Mouse (Mus musculus) liver, embryonic 14.5 days (tissue): Measurements from ENCODE around the gene Tmem88. TPM values are rescaled to one million over a fixed set of nuclear protein-coding genes. Genes with fewer than 3 reads are reported as not detected.

Source experiments
- ATAC-seq: fragments of 200-750 bp; cut with Nextera tagmentation; 2 replicates; pipeline ENCODE4 v1.8.0; 2017; ENCODE audit warnings: moderate number of reproducible peaks, mild to moderate bottlenecking, moderate library complexity; ENCODE audit not compliant: insufficient read depth
- DNase-seq, 3 experiments: peaks; one replicate each; pipeline ENCODE4 v3.0.0-alpha.2; 2012 to 2013; ENCODE audit warnings: low read depth in 3 of 3, low spot score in 3 of 3
- H3K27ac ChIP-seq: fragments of 300-500 bp; sonication (generic); 2 replicates; pipeline ENCODE4 v1.5.1; 2014; ENCODE audit warnings: moderate library complexity, mild to moderate bottlenecking, control low read depth, inconsistent platforms
- H3K27me3 ChIP-seq: fragments of 300-500 bp; sonication (generic); 2 replicates; pipeline ENCODE4 v1.6.1; 2014; ENCODE audit warnings: mild to moderate bottlenecking, low read length, moderate library complexity; ENCODE audit not compliant: control insufficient read depth, insufficient read depth
- H3K36me3 ChIP-seq: fragments of 300-500 bp; sonication (generic); replicated peaks from 2 replicates; pipeline ENCODE4 v1.6.1; 2014; ENCODE audit warnings: low read depth; ENCODE audit not compliant: control insufficient read depth, insufficient read depth
- H3K4me1 ChIP-seq, 2 experiments: fragments of 200-500 bp in 1 of 2; fragments of 300-500 bp in 1 of 2; sonication (generic) in 1 of 2; replicated peaks; 2 replicates each; pipeline ENCODE4 v1.6.1; 2012 to 2014; ENCODE audit warnings: antibody characterized with exemption in 1 of 2, inconsistent platforms in 1 of 2, low read length in 1 of 2; ENCODE audit not compliant: control insufficient read depth in 2 of 2, insufficient read depth in 2 of 2
- H3K4me2 ChIP-seq: fragments of 300-500 bp; sonication (generic); 2 replicates; pipeline ENCODE4 v1.6.1; 2014; ENCODE audit warnings: low read depth, mild to moderate bottlenecking, control low read depth, moderate library complexity
- H3K4me3 ChIP-seq, 2 experiments: fragments of 200-500 bp in 1 of 2; fragments of 300-500 bp in 1 of 2; sonication (generic) in 1 of 2; 2 replicates each; pipeline ENCODE4 v1.5.1; 2012 to 2014; ENCODE audit warnings: low read depth in 2 of 2, low read length in 2 of 2, mild to moderate bottlenecking in 2 of 2, control low read depth in 1 of 2, inconsistent platforms in 1 of 2, moderate library complexity in 1 of 2; ENCODE audit not compliant: insufficient read depth in 1 of 2
- H3K9ac ChIP-seq: fragments of 300-500 bp; sonication (generic); replicated peaks from 2 replicates; pipeline ENCODE4 v1.6.1; 2014; ENCODE audit warnings: mild to moderate bottlenecking, control low read depth, moderate library complexity
- H3K9me3 ChIP-seq: fragments of 300-500 bp; sonication (generic); 2 replicates; pipeline ENCODE4 v1.6.1; 2016; ENCODE audit warnings: low read length, mixed read lengths; ENCODE audit not compliant: control insufficient read depth
- CTCF ChIP-seq: IDR thresholded peaks from 2 replicates; pipeline ENCODE4 v1.5.1; 2016; ENCODE audit warnings: antibody characterized with exemption, low read depth, control low read depth
- EP300 ChIP-seq: IDR thresholded peaks from 2 replicates; pipeline ENCODE4 v1.6.1; 2016; ENCODE audit warnings: antibody characterized with exemption, low read depth
- WGBS: fragments of 180-500 bp; shearing (Covaris S2); extraction: QIAGEN DNeasy Blood & Tissue Kit; methylation state at CpG from one replicate; pipeline ENCODE4 v1.1.7; 2014; ENCODE audit not compliant: insufficient replicate concordance; 5-methylcytosine and 5-hydroxymethylcytosine counted together
- polyA plus RNA-seq, 2 experiments: library from polyadenylated mRNA; depleted of rRNA in 1 of 2; stranded (reverse) in 1 of 2; unstranded in 1 of 2; fragments of >200 nt; fragmentation: Nextera tagmentation in 1 of 2; extraction: Ambion mirVana in 1 of 2; gene quantifications; 2 replicates each; pipeline versions ENCODE4 v1.2.1 to v1.2.3; 2012 to 2014

The Tmem88 gene
- polyA plus RNA-seq, 2 experiments, result 3.7 to 4.6 TPM

DNA sequence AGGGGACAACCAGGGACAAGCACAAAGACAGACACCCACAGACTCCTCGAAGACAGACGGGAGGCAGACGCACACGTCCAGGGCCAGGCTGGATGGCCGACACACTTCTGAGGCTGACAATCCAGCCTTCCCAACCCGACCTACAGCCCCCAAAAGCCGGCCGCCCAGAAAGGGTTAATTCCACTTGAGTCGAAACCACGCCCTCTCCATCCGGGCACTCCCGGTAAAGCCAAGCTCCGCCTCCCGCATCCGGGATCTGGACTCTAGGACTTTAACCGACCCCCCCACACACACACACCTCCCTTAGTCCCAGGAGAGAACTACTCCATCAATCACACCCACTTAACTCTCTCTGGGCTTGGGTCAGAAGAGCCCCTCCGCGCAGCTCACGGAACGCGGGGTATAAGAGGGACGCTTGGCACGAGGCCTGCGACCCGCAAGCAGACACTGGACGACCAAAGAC, 13.1 kb upstream of the Tmem88 start:
- TF ChIP-seq EP300 (no peak), CTCF (no peak)
- DNase-seq, result peak; percentile 86 to 89 (median 87)
- Histone ChIP-seq H3K4me1 (peaks cover 8 to 32% of the 10 kb centered on the region in 2 experiments), H3K4me3 (peak overlapping the region; percentile 62 to 94), H3K4me2 (peak overlapping the region; percentile 100), H3K27ac (peak overlapping the region; percentile 82), H3K9ac (peak overlapping the region; percentile 68), H3K9me3 (no peaks in the 10 kb centered on the region), H3K27me3 (no peaks in the 10 kb centered on the region), H3K36me3 (peaks cover 1% of the 10 kb centered on the region)
- ATAC-seq, result peak; percentile 47
- under 1% methylated on average over 26 of the region's 26 CpGs for WGBS

DNA sequence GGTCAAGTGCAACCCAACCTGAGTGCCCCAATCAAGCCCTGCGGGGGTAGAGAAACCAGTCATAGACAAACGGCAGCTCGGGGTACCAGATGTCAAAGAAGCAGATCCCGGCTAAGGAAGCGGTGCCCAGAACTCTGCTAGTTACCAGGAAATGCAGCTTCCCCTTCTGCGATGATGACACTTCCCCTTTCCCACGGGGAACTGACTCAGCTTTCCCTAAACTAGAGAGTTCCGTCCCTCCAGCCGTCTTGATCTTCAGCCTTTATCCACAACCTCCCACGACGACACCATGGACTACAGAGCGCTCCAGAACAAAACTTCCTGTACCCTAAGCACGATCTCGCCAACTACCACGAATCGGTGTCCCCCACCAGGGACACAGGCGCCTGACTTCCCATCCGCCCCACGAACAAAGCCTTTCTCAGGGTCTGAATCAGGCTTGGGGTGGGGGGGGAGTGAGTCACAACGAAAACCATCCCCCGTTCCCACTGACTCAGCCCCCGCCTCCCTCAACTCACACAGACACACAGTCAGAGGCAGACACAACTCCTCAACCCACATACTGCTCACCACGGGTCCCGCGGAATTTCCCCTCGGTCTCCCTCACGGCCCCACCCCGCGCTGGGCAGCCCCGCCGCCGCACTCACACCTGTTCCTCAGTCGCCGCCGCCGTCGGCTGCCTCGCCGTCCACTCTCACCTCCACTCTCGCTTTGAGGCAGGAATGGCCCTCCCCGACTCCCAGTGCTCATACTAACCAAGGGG, 12.5 kb upstream of the Tmem88 start:
- no peaks in the 10 kb centered on the region for H3K9me3 ChIP-seq
- peak; percentile 2; the same call in 1 of the 2 replicates for ATAC-seq
- peak overlapping the region; percentile 62 to 94 for H3K4me3 ChIP-seq
- peaks cover 8 to 32% of the 10 kb centered on the region in 2 experiments for H3K4me1 ChIP-seq
- H3K4me2 ChIP-seq, result peak overlapping the region; percentile 100
- peak in 1 of 3 experiments; percentile 63 for DNase-seq
- H3K9ac ChIP-seq, result peak overlapping the region; percentile 68
- peaks cover 6% of the 10 kb centered on the region for H3K36me3 ChIP-seq
- H3K27me3 ChIP-seq, result no peaks in the 10 kb centered on the region
- peak overlapping the region; percentile 82 for H3K27ac ChIP-seq
- no peak for TF ChIP-seq CTCF
- no peak for TF ChIP-seq EP300
- under 1% methylated on average over 41 of the region's 41 CpGs for WGBS

DNA sequence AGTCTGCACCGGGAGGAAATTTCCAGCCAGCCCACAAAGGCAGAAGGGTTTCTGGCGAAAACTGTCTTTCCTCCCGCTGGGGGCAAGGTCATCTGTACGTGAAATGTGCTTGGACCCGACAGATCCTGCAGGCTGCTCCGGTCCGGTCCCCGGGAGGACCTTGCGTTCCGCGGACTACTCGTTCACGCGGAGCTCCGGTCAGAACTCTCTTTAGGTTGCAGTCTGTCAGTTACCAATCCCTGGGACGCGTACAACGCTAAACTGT, 11.9 kb upstream of the Tmem88 start:
- Histone ChIP-seq H3K36me3 (peaks cover 9% of the 10 kb centered on the region), H3K27ac (peak overlapping the region; percentile 82), H3K4me3 (peak overlapping the region; percentile 62 to 94), H3K9me3 (no peaks in the 10 kb centered on the region), H3K4me1 (peaks cover 8 to 30% of the 10 kb centered on the region in 2 experiments), H3K4me2 (peak overlapping the region; percentile 100), H3K9ac (peak overlapping the region; percentile 68), H3K27me3 (no peaks in the 10 kb centered on the region)
- TF ChIP-seq CTCF (no peak), EP300 (no peak)
- ATAC-seq (no peak), DNase-seq (no peak)
- WGBS, result under 1% methylated on average over 18 of the region's 18 CpGs

DNA sequence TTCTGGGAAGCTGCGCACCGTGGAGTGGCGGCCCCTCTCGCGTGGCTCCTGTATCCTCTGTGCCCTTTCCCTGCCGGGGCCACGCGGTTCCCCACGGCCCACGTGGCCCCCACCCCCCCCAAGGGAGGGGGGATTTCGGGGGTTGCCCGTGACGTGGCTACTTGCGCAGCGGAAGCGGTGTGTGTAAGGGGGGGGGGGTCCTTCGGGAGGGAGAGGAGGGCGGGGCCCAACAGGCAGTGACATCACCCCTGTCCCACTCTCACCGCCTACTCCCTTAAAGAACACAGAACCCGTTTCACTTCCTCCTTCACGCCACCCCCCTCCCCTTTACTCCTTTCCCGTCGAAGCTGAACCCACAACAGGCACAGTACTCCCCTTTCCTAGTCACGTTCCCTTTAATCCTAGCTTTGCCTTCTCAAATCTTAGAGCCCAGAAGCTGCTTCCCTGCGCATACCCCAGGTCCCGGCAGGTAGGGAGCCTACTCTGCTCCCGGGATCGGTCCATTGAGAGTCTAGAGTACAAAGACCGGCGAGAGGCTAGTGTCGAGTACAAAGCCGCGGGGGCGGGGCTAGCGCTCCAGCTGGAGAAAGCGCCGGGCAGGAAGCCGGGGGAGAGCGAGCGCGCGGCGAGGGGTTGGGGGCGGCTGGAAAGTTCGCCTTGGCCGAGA, 11.5 kb upstream of the Tmem88 start:
- 2% methylated on average over 44 of the region's 46 CpGs for WGBS
- no peaks in the 10 kb centered on the region for H3K27me3 ChIP-seq
- peak overlapping the region; percentile 68 for H3K9ac ChIP-seq
- peak overlapping the region; percentile 82 for H3K27ac ChIP-seq
- H3K4me1 ChIP-seq, result peaks cover 8 to 29% of the 10 kb centered on the region in 2 experiments
- H3K9me3 ChIP-seq, result no peaks in the 10 kb centered on the region
- peaks cover 9% of the 10 kb centered on the region for H3K36me3 ChIP-seq
- ATAC-seq, result peak; percentile 30; the same call in 1 of the 2 replicates
- peak in 1 of 3 experiments; percentile 70 for DNase-seq
- TF ChIP-seq EP300, result no peak
- no peak for TF ChIP-seq CTCF
- peak overlapping the region; percentile 62 to 94 for H3K4me3 ChIP-seq
- H3K4me2 ChIP-seq, result peak overlapping the region; percentile 100
